14 mouse cellular contexts compared by ENCODE assay signal in the genomic region with DNA sequence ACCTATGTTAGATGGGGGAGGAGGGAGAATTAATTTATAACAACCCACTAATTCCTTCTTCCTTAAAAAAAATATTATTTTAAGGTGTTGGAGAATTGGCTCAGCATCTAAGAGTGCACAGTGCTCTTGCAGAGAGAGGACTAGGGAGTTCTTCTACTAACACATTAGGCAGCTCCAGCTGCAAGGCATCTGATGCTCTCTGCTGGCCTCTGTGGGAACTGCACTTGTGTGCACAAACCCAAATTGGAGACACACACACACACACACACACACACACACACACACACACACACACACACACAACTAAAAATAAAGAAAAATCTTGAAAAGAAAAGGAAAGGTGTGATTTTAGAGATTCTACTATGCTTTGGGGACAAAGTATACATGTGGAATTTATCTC.
A peak's percentile ranks its signal among the peaks of the same experiment; 100 is the strongest.
DNase-seq lines count a peak whose midpoint lies in the region; ATAC-seq and TF ChIP-seq lines count a peak whose summit lies in the region.
"Had no signal": no experiment of that assay in that cellular context is flagged by ENCODE, and none has a peak within 500 bp of the region (broad histone marks: within the 10 kb centered on the region; RNA-seq: fewer than 3 reads in every experiment).

No protein-coding gene starts in this region.

- no peak overlapping the region for H3K4me3 ChIP-seq in heart, adult 2 months
- no peak overlapping the region for H3K4me3 ChIP-seq in liver, adult 2 months (ENCODE audit: insufficient read depth, low read depth, low read length)
- no peak overlapping the region for H3K4me3 ChIP-seq in liver, embryonic 12.5 days
- no peak overlapping the region for H3K4me3 ChIP-seq in E14TG2a.4 (replicated peaks; ENCODE audit: low read length)
- H3K4me3 ChIP-seq in bone marrow, adult 2 months (replicated peaks; ENCODE audit: control insufficient read depth, low read depth, low read length), result no peak overlapping the region
- H3K4me3 ChIP-seq: forebrain, embryonic 12.5 days had no signal

- no peaks in the 10 kb centered on the region for H3K9me3 ChIP-seq in liver, embryonic 12.5 days (replicated peaks)
- H3K9me3 ChIP-seq in E14TG2a.4 (ENCODE audit: low read length), result no peaks in the 10 kb centered on the region
- H3K9me3 ChIP-seq: forebrain, embryonic 12.5 days had no signal

- DNase-seq in heart, adult 2 months, result no peak
- DNase-seq in heart, adult 8-10 months (ENCODE audit: low spot score), result no peak
- DNase-seq in liver, adult 2 months (ENCODE audit: extremely low read depth, low read depth, low spot score), result peak; percentile 16
- no peak for DNase-seq in cerebellum, adult 11 months
- DNase-seq in layer of hippocampus, adult 18-20 months (ENCODE audit: low spot score in 2 of 2), result no peak
- DNase-seq: embryo, embryonic 11 days; kidney, adult 9 months; thymus, adult 18-20 months had no signal

- TF ChIP-seq POLR2A in heart, adult 2 months (IDR thresholded peaks at IDR 0.05; ENCODE audit: insufficient read depth, low read depth, low read length), result no peak
- TF ChIP-seq POLR2A in liver, adult 2 months (IDR thresholded peaks at IDR 0.05; ENCODE audit: extremely low read depth, insufficient read depth, low read length), result no peak
- TF ChIP-seq POLR2A in bone marrow, adult 2 months (IDR thresholded peaks at IDR 0.05; ENCODE audit: borderline replicate concordance, control insufficient read depth, low read depth, low read length), result no peak

- no peak for ATAC-seq in liver, embryonic 12.5 days
- ATAC-seq: CD4-positive, CD25-positive, alpha-beta regulatory T cell, adult 4 months had no signal

- H3K4me1 ChIP-seq in heart, adult 2 months (ENCODE audit: control insufficient read depth, insufficient read depth, low read length), result no peaks in the 10 kb centered on the region
- no peaks in the 10 kb centered on the region for H3K4me1 ChIP-seq in liver, adult 2 months (ENCODE audit: control insufficient read depth, insufficient read depth, low read length)
- H3K4me1 ChIP-seq in liver, embryonic 12.5 days, result no peaks in the 10 kb centered on the region
- H3K4me1 ChIP-seq in E14TG2a.4 (replicated peaks; ENCODE audit: low read depth, low read length), result no peaks in the 10 kb centered on the region
- no peaks in the 10 kb centered on the region for H3K4me1 ChIP-seq in bone marrow, adult 2 months (ENCODE audit: control insufficient read depth, insufficient read depth, low read length)
- H3K4me1 ChIP-seq: forebrain, embryonic 12.5 days had no signal

- H3K36me3 ChIP-seq in heart, adult 2 months (ENCODE audit: control insufficient read depth, insufficient read depth, low read length), result no peaks in the 10 kb centered on the region
- H3K36me3 ChIP-seq in liver, adult 2 months (ENCODE audit: control insufficient read depth, insufficient read depth, low read length), result no peaks in the 10 kb centered on the region
- no peaks in the 10 kb centered on the region for H3K36me3 ChIP-seq in liver, embryonic 12.5 days
- H3K36me3 ChIP-seq in E14TG2a.4 (ENCODE audit: insufficient read depth, low read length), result no peaks in the 10 kb centered on the region
- H3K36me3 ChIP-seq: forebrain, embryonic 12.5 days had no signal

- no peaks in the 10 kb centered on the region for H3K27me3 ChIP-seq in heart, adult 2 months (ENCODE audit: control insufficient read depth, insufficient read depth, low read length)
- H3K27me3 ChIP-seq in liver, adult 2 months (ENCODE audit: control insufficient read depth, insufficient read depth, low read length), result no peaks in the 10 kb centered on the region
- no peaks in the 10 kb centered on the region for H3K27me3 ChIP-seq in liver, embryonic 12.5 days (replicated peaks)
- peaks cover 2% of the 10 kb centered on the region; the same call in 1 of the 2 replicates for H3K27me3 ChIP-seq in E14TG2a.4 (ENCODE audit: insufficient read depth, low read length)

- intact Hi-C loops in heart, adult 2 months (cut with DNase I), result no loop called here

- H3K4me2 ChIP-seq in liver, embryonic 12.5 days, result no peak overlapping the region
- H3K4me2 ChIP-seq: forebrain, embryonic 12.5 days had no signal

- no peak for TF ChIP-seq EP300 in heart, adult 2 months (IDR thresholded peaks at IDR 0.05; ENCODE audit: insufficient read depth, low read depth, low read length)

- TF ChIP-seq CTCF in heart, adult 2 months (IDR thresholded peaks at IDR 0.05), result peak; percentile 35
- peak; percentile 59 for TF ChIP-seq CTCF in liver, adult 2 months (IDR thresholded peaks at IDR 0.05; ENCODE audit: low read depth, low read length)
- TF ChIP-seq CTCF in E14TG2a.4 (conservative IDR thresholded peaks at IDR 0.05; ENCODE audit: low read length), result peak; percentile 52
- 0 out of 2 replicates have a peak, but pooled peaks have one; percentile 9 for TF ChIP-seq CTCF in bone marrow, adult 2 months (IDR thresholded peaks at IDR 0.05; ENCODE audit: control insufficient read depth, insufficient read depth, low read length)

- H3K9ac ChIP-seq in heart, adult 2 months (ENCODE audit: low read depth, low read length), result no peak overlapping the region
- no peak overlapping the region for H3K9ac ChIP-seq in liver, adult 2 months (ENCODE audit: low read depth, low read length)
- H3K9ac ChIP-seq in liver, embryonic 12.5 days, result no peak overlapping the region
- H3K9ac ChIP-seq: forebrain, embryonic 12.5 days had no signal

- no peak overlapping the region for H3K27ac ChIP-seq in heart, adult 2 months
- H3K27ac ChIP-seq in liver, adult 2 months (replicated peaks; ENCODE audit: insufficient read depth, low read depth, low read length), result no peak overlapping the region
- H3K27ac ChIP-seq in liver, embryonic 12.5 days, result no peak overlapping the region
- no peak overlapping the region for H3K27ac ChIP-seq in bone marrow, adult 2 months (ENCODE audit: control insufficient read depth, insufficient read depth, low read depth, low read length, poor library complexity)
- H3K27ac ChIP-seq: forebrain, embryonic 12.5 days; macrophage had no signal

- no peaks in the 10 kb centered on the region for H3K79me2 ChIP-seq in heart, adult 2 months (replicated peaks; ENCODE audit: control insufficient read depth, insufficient read depth, low read length)
- H3K79me2 ChIP-seq in liver, adult 2 months (ENCODE audit: control insufficient read depth, insufficient read depth, low read length), result no peaks in the 10 kb centered on the region

Comparison
In these comparisons a context has a peak if more than half of its experiments do, and no peak if none do; other contexts are left out.
1. CTCF ChIP-seq: peak in every context shown above with its lines; median percentile 59 in liver, adult 2 months; 52 in E14TG2a.4; 35 in heart, adult 2 months; 9 in bone marrow, adult 2 months.